Mouse (Mus musculus): ENCODE results near the gene Vps25. TPM values are rescaled to one million over a fixed set of nuclear protein-coding genes. Genes with fewer than 3 reads are reported as not detected.
A peak's percentile ranks its signal among the peaks of the same experiment; 100 is the strongest.

Vps25 gene
- polyA plus RNA-seq, 1 experiment: 114 TPM

- TF ChIP-seq CTCF (IDR thresholded peaks at IDR 0.05; ENCODE audit: low read depth, low read length) (no peak), POLR2A (IDR thresholded peaks at IDR 0.05; ENCODE audit: borderline replicate concordance, low read depth, low read length) (no peak)
- Histone ChIP-seq H3K4me3 (ENCODE audit: insufficient read depth, low read length) (no peak overlapping the region), H3K4me1 (ENCODE audit: control insufficient read depth, insufficient read depth, low read length) (no peaks in the 10 kb centered on the region), H3K27ac (ENCODE audit: insufficient read depth, low read depth, low read length) (no peak overlapping the region)
Measured at GRCm38 (mm10) chr11:101265906-101266305, 12.4 kb downstream of the Vps25 start.

GRCm38 (mm10) chr11:101269577-101270116 lies 16.1 kb downstream of the Vps25 start:
- H3K4me1 ChIP-seq (ENCODE audit: control insufficient read depth, insufficient read depth, low read length): no peaks in the 10 kb centered on the region
- no peak overlapping the region for H3K4me3 ChIP-seq (ENCODE audit: insufficient read depth, low read length)
- TF ChIP-seq CTCF (IDR thresholded peaks at IDR 0.05; ENCODE audit: low read depth, low read length) (no peak), POLR2A (IDR thresholded peaks at IDR 0.05; ENCODE audit: borderline replicate concordance, low read depth, low read length) (no peak)
- no peak overlapping the region for H3K27ac ChIP-seq (ENCODE audit: insufficient read depth, low read depth, low read length)

DNA sequence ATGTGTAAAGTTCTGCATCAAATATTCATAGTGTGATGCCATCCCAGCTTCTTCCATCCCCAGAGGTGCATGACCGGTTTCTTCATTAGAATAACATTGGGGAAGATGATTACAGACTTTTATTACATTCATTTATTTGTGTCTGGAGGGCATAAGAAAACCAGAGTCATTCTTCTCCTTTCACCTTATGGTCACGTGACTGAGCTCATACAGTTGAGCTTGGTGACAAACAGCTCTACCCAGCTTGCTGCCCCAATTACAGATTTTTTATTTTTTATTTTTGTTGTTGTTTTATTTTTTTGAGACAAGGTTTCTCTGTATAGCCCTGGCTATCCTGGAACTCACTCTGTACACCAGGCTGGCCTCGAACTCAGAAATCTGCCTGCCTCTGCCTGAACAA lies 18.9 kb downstream of the Vps25 start:
- Histone ChIP-seq H3K27ac (ENCODE audit: insufficient read depth, low read depth, low read length) (no peak overlapping the region), H3K4me1 (ENCODE audit: control insufficient read depth, insufficient read depth, low read length) (peaks cover 9% of the 10 kb centered on the region)
- TF ChIP-seq CTCF (IDR thresholded peaks at IDR 0.05; ENCODE audit: low read depth, low read length) (no peak), POLR2A (IDR thresholded peaks at IDR 0.05; ENCODE audit: borderline replicate concordance, low read depth, low read length) (no peak)

DNA sequence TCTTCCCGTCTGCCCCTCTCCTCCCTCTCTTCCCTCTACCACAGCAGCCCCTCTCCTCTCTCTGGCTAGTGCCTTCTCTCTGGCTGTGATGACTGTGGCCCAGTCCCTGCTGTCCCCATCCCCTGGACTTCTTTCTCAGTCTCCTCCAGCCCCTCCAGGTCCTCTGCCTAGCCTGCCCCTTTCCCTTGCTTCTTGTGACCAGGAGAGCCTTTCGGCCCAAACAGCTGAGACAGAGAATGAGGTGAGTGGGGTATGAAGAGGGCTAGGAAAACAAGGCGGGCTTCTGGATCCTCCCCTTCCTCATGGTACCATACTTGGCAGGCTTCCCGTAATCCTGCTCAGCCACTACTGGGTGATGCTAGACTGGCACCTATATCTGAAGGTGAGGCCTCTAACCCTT lies 21.8 kb downstream of the Vps25 start:
- TF ChIP-seq POLR2A (IDR thresholded peaks at IDR 0.05; ENCODE audit: borderline replicate concordance, low read depth, low read length) (no peak), CTCF (IDR thresholded peaks at IDR 0.05; ENCODE audit: low read depth, low read length) (no peak)
- Histone ChIP-seq H3K27ac (ENCODE audit: insufficient read depth, low read depth, low read length) (no peak overlapping the region), H3K4me3 (ENCODE audit: insufficient read depth, low read length) (no peak overlapping the region), H3K4me1 (ENCODE audit: control insufficient read depth, insufficient read depth, low read length) (peaks cover 18% of the 10 kb centered on the region)

More for the DNA sequence above, 18.9 kb downstream of the Vps25 start:
- H3K4me3 ChIP-seq (ENCODE audit: insufficient read depth, low read length): no peak overlapping the region

DNA sequence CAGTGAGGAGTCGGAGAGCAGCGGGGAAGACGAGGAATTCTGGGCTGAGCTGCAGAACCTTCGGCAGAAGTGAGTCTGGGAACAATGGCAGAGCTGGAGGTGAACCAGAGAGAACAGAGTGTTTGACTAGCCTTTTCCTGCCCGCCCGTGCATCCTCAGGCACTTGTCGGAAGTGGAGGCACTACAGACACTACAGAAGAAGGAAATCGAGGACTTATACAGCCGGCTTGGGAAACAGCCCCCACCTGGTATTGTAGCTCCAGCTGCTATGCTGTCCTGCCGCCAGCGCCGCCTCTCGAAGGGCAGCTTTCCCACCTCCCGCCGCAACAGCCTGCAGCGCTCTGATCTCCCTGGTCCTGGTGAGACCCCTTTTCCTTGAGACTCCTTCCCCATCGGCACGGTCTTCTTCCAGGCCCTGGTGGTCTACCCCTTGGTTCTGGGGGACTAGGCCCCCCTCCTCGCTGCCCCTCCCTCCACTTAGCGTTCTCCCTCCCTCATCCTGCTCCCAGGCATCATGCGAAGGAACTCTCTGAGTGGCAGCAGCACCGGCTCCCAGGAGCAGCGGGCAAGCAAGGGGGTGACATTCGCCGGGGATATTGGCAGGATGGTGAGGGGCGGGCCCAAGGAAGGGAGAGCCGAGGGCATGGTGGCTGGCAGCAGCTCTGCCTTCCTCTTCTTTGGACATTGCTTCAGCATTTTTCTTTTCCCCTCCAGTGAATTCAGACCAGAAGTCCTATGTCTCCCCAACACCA lies 23.0 kb downstream of the Vps25 start:
- Histone ChIP-seq H3K27ac (ENCODE audit: insufficient read depth, low read depth, low read length) (no peak overlapping the region), H3K4me3 (ENCODE audit: insufficient read depth, low read length) (no peak overlapping the region), H3K4me1 (ENCODE audit: control insufficient read depth, insufficient read depth, low read length) (peaks cover 18% of the 10 kb centered on the region)
- TF ChIP-seq CTCF (IDR thresholded peaks at IDR 0.05; ENCODE audit: low read depth, low read length) (no peak), POLR2A (IDR thresholded peaks at IDR 0.05; ENCODE audit: borderline replicate concordance, low read depth, low read length) (no peak)

DNA sequence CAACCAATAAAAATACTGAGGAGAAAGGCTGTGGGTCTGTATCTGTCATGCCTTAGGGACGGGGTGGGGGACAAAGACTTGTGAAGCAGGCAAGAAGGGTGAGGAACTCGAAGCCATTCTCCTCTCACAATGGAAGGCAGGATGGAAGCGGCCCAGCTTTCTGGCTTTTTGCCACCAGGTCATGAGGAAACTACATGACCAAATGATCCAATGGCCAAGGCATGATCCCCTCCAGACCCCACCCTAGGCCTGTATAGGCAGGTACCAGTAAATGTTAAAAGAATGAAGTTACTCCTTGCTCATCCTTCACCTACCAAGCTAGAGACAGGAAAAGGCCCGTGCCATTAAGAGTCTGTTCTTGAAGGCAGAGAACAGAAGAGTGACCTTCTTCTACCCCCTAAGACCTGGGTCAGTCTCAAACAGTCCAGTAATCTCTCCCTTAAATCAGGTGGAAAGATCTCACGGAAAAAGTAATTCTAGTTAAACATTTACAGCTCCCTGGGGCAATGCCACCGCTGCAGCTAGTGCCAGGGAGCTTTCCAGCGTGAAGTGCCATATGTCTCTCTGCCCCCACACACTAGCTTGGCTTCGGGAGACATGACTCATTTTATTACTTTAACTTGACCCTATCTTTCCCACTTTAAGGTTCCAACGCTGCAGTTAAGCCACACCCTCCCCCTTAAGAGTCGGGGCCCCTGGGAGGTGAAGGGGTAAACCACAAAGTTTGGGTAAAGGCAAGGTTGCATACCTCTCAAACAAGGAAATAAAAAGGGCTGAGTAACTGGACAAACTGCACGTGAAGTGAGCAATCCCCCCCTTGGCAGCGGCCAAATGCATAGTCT lies 24.1 kb downstream of the Vps25 start:
- H3K4me3 ChIP-seq (ENCODE audit: insufficient read depth, low read length): peak overlapping the region; percentile 95
- TF ChIP-seq CTCF (IDR thresholded peaks at IDR 0.05; ENCODE audit: low read depth, low read length): peak; percentile 7; the same call in 1 of the 2 replicates
- TF ChIP-seq POLR2A (IDR thresholded peaks at IDR 0.05; ENCODE audit: borderline replicate concordance, low read depth, low read length): no peak
- peaks cover 18% of the 10 kb centered on the region for H3K4me1 ChIP-seq (ENCODE audit: control insufficient read depth, insufficient read depth, low read length)
- no peak overlapping the region for H3K27ac ChIP-seq (ENCODE audit: insufficient read depth, low read depth, low read length)

DNA sequence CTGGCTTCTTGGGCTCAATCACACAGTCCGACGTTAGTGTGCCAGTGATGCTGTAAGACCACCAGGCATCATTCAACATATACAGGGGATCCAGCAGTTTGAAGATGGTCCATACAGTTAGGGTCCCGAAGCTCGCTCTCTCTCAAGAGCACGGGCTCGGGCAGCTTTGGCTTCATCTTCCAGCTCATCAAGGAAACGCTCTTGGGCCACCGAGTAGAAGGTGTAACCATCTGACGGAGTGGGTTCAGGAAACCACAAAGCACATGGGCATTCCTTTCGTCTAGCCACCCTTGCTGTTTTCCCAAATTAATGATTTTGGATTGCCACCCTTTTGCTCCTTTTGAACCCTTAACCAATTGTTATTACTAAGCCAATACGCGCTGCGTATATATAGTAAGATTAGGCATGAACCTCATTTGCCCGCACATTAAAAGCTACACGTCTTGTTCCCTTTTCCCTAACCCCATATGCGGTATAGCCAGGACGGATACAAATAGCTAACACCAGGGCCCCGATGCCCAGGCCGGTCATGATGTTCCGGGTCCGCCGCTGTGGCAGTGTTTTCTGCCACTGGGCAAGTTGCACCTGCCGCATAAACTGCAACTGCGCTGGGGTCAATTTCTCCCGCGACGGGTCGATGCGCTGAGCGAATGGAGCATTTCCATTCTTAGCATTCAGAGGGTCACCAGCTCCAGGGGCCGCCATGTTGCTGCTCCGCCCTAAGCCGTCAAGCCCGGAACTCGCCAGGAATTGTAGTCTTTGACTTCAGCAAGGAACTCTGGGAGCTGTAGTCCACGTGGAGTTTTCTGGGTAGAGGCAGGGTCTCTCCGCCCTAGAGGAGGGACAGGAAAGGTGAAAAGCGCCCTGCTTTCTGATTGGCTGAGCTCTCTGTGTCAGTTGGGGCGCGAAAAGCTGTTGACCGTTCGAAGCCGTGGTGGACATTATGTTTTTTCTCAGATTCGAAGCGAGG lies 25.0 kb downstream of the Vps25 start, which contains the start of the genes Cntd1 and Coa3:
Gene Cntd1 (plus strand): TSS at position 790 of the 970 bp plus-strand sequence.
Gene Coa3 (minus strand): TSS at position 892 of the 970 bp plus-strand sequence.
- H3K4me1 ChIP-seq (ENCODE audit: control insufficient read depth, insufficient read depth, low read length): peaks cover 18% of the 10 kb centered on the region
- TF ChIP-seq POLR2A (IDR thresholded peaks at IDR 0.05; ENCODE audit: borderline replicate concordance, low read depth, low read length): peak; percentile 73; the same call in 1 of the 2 replicates
- no peak for TF ChIP-seq CTCF (IDR thresholded peaks at IDR 0.05; ENCODE audit: low read depth, low read length)
- peak within 1 kb of the TSS; percentile 53 for H3K27ac ChIP-seq (ENCODE audit: insufficient read depth, low read depth, low read length)
- H3K4me3 ChIP-seq (ENCODE audit: insufficient read depth, low read length): peak within 1 kb of the TSS; percentile 95

DNA sequence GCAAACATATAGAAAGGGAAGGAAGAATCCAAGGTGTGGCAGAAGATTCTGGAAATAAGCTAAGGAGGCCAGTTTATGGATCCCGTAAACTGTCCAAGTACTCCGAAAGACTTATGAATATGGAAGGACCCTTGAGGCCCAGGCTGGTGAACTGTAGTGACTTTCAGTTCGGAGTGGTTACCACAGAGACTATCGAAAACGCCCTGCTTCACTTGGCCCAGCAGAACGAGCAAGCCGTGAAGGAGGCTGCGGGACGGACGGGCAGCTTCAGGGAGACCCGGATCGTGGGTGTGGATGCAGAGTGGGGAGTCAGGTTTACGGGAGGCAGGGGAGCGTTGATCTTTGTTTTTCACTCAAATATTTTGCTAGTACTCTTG lies 25.7 kb downstream of the Vps25 start:
- Histone ChIP-seq H3K4me1 (ENCODE audit: control insufficient read depth, insufficient read depth, low read length) (peaks cover 18% of the 10 kb centered on the region), H3K27ac (ENCODE audit: insufficient read depth, low read depth, low read length) (no peak overlapping the region), H3K4me3 (ENCODE audit: insufficient read depth, low read length) (peak overlapping the region; percentile 95)
- TF ChIP-seq POLR2A (IDR thresholded peaks at IDR 0.05; ENCODE audit: borderline replicate concordance, low read depth, low read length) (no peak), CTCF (IDR thresholded peaks at IDR 0.05; ENCODE audit: low read depth, low read length) (no peak)

DNA sequence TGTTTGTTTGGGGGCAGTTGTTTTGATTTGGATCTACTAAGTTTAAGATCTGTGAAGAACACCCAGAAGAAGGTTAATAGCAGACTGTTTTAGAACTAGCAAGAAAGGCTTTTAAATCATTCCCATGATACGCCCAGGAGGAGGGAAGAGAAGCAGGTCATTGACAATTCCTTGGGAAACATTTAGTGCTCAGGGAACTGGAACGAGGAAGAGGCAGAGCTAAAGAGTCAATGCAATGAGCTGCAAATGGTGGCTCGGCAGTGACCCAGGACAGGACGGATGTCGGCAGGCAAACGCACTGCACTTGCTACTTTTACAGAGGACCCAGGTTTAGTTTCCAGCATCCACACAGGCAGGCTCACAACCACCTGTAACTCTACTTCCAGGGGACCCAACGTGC lies 27.3 kb downstream of the Vps25 start:
- H3K27ac ChIP-seq (ENCODE audit: insufficient read depth, low read depth, low read length): no peak overlapping the region
- H3K4me3 ChIP-seq (ENCODE audit: insufficient read depth, low read length): no peak overlapping the region
- TF ChIP-seq POLR2A (IDR thresholded peaks at IDR 0.05; ENCODE audit: borderline replicate concordance, low read depth, low read length) (no peak), CTCF (IDR thresholded peaks at IDR 0.05; ENCODE audit: low read depth, low read length) (no peak)
- peaks cover 18% of the 10 kb centered on the region for H3K4me1 ChIP-seq (ENCODE audit: control insufficient read depth, insufficient read depth, low read length)

All from bone marrow macrophage, adult 2 months (primary cell).